Mouse (Mus musculus) 416B (cell line): ENCODE results near the gene Cela1.

Source experiments
- DNase-seq: peaks from one replicate; pipeline ENCODE4 v3.0.0; 2011; ENCODE audit warnings: low read depth

The Cela1 gene

DNA sequence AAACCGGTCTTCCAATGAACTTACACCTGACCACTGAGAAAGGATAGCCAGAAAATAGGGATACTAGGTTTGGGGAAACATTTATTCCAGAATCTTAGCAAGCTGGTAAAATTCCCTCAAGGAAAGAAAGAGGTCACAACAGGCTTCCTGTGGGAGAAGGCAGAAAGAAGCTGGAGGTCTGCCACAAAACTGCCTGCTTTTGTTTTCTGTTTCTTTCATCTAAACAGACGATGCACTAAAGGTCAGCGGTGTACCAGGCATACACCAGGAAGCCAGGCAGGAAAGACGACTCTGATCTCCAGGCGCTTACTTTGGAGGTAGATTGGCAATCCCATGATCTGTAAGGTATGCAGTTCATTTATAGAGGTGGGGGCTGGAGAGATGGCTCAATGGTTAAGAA, 16.9 kb downstream of the Cela1 start:
- DNase-seq, result no peak

DNA sequence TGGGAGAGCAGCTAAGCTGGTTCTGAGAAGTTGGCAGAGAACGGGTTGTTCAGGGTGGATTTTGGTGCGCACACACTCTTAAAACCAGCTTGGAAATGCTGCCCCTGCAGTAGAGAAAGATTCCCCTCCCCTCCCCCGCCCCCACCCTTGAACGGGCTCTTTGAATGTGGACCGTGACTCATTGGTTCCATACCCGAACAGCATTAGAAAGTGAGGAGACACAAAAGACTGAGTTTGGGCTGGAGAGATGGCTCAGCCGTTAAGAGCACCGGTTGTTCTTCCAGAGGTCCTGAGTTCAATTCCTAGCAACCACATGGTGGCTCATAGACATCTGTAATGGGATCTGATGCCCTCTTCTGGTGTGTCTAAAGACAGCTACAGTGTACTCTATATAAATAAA, 17.7 kb downstream of the Cela1 start:
- peak; percentile 82 for DNase-seq

DNA sequence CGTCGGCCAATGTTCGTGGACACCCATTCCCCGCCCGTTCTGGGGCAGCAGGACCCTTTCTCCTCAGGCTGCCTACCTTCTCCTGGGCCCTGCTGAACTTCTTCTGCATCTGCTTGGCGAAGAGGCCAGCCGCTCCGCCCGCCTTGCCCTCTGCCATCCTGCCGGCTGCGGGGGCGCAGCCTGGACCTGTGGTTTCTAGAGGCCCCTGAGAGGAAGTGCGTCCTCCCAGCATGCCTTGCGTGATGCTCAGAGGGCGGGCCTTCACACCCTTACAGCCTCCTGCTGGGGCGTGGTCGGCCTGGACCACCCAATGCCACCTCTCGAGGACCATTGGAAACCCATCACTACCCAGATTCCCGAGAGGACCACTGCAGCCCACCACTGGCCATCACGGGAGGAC, 18.4 kb downstream of the Cela1 start, which contains the start of gene Bin2:
TSS of gene Bin2 (minus strand) at position 217 of the 400 bp plus-strand sequence.
- peak; percentile 93 for DNase-seq

DNA sequence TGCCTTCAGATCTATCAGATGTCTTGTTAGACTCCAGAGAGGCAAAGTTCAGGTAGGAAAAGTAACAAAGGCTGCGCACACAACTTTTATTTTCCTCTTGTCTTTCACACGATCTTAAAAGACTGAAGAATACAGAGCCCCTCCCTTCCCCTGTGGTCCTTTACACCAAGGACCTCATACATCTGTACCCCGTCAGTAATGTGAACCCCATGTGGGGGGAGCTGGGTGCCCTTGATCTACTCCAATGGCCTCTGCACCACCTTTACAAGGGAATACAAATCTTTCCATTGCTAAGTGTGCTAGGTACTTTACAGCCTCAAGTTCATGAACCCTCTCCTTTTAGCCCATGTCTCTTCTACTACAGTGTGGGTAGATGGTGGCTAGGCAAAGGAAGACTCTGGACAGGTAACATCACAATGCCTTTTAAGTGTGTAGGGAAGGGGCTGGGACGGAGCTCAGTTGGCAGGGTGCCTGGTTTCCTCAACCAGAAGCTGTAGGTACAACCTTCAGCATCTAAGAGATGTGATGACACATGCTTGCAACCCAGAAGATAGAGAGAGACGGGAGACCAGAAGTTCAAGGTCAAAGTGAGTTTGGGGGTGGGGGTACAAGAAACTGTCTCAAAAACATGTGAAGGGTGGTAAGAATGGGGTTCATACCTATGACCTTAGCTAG, 19.7 kb downstream of the Cela1 start:
- DNase-seq, result peak; percentile 59

DNA sequence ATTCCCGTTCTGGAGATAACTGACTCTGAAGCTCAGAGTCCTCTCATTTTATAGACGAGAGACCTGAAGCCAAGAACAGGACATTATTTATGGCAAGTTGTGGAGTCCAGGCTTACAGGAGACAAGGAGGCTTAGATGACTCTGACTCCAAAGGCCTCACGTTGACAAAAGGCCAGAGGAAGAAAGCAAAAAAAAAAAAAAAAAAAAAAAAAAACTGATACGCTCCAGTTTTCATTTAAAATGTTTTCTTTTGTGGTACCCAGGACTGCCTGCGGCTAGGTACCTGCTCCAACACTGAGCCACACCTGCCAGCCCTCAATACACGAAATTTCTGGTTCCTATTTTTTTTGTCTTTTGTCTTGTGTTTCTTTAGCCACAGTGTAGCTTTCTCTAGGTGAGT, 20.3 kb downstream of the Cela1 start:
- no peak for DNase-seq

DNA sequence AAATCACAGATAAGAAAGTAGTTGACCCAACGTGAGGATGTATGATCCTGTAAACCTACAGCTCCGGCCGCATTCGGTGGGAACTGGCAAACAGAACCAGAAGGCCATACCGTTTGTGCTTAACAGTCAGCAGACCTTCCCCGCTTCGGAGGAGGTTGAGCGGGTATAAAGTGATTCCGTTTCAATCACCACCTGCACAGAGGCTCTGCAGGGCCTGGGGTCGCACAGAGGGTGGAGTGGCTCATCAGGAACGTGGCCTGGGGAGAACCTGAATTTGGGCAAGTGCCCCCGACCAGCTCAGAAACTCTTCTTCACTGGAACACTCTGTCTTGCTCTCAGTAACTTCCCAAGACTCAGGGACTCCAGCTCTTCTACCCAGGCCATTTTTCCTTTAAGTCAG, 20.9 kb downstream of the Cela1 start:
- no peak for DNase-seq

DNA sequence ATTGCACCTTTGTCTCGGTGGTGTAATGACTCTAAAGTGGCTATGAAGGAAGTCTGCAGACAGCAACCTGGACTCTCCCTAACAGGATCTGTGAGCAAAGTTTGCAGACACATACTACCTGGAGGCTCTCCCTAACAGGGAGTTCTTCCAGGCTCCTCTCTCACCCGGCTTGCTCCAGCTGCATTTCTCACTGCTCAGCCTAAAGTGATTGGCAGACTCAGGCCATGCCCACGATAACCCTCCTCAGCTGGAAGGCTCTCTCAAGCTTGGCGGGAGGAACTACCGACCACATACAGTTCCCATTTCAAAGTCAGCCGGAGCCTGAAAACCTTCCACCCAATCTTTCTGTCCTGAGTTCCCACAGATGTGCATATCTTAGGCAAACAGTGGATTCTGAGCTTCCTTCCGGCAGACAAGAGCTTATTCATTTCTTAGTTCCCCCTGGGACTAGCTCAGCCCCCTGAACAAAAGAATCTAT, 21.5 kb downstream of the Cela1 start:
- peak; percentile 93 for DNase-seq

DNA sequence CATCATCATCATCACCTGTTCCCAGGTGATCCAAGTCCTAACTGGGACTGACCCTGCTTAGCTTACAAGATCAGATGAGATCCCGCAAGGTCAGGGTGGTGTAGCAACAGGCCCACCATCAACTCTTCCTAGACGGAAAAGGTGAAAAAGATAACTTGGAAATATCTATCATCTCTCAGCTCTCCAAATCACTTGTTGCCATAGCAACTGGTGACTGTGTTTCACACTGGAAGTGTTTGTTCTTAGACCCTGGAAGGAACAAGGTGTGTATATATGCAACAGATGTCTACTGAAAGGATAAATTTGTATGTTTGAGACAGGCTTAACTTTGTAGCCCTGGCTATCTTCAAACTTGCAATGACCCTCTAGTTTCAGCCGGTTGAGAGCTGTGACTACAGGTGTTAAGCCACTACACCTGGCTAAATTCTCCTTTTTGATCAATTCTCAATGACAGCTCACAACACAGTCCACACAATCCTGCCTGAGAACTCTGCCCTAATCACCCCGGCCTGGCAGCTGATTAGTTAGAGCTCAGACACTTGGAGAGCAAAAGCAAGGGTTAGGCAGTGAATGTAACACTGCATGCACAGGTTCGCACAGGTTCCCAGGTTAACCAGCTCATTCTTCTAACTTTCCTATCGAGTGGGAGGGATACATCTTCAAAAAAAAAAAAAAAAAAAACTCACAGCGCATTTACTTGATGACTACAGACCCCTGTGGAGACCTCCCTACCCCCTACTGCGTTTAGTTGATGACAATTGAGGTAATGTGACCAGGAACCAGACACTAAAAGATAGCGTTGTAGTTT, 22.1 kb downstream of the Cela1 start:
- peak; percentile 46 for DNase-seq

DNA sequence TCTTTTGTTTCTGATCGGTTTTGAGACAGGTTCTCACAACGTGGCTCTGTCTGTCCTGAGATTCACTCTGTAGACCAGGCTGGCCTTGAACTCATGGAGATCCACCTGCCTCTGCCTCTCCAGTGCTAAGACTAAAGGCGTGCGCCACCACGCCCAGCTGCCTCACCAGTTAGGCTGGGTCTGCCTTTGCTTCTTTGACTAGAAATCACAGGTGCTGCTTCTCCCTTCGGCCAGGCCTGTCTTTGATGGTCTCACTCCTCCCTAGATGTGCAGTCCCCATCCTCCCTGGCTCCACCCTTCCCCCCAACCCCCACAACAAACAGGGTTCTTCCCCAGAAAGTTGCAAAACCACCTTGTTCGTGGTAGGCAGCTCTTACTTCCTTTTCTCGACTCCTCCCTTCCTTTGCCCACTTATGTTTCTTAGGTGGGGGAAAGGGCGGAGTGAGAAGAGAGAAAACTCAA, 22.9 kb downstream of the Cela1 start:
- peak; percentile 87 for DNase-seq

DNA sequence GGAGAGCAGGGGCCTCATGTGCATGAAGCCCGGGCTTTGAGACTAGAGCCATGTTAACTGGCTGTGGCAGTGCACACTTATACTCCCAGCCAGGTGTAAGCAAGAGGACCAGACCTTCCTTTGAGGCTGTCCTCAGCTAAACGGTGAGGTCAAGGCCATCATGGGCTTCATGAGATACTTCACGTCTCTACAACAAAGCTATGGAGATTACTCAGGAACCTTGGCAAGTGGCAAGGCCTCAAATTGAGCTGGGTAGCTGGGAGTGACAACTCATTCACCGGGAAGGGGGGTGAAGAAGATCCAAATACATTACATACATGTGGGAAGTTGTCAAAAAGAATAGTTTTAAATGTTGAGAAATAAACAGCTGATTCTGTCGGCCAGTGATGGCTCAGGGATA, 26.9 kb downstream of the Cela1 start:
- DNase-seq, result no peak

DNA sequence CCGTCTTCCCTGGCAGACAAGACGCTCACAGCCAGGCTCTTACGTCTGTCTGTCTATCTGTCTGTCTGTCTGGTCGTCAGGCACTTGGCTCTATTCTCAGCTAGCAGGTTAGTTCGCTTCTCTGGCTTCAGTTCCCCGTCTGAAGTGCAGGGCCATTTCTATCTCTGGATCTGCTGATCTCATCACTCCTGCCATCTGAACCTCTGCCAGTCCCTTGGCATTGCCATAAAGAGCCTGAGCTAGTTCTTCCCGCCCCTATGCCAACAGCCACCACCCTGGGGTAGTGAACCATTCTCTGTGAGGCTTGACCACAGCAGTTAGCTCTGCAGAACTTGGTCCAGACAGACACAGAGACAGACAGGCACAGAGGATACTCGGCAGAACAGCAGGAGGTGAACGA, 27.4 kb downstream of the Cela1 start:
- no peak for DNase-seq

DNA sequence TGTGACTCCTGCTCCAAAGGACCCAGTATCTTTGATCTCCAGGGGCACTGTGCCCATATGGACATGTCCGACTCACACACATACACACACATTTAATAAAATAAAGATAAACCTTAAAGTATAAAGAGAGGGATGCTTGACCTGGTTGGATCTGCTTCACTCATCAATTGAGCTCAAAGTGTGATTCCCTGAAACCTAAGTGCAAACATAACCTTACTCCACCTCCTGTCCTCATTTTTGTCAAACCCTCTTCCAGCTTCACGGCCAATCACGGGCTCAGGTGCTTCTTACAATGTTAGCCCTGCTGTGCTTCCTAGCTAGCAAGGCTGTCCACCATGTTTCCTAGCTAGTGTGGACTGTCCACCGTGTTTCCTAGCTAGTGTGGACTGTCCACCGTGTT, 32.5 kb downstream of the Cela1 start:
- DNase-seq, result no peak

DNA sequence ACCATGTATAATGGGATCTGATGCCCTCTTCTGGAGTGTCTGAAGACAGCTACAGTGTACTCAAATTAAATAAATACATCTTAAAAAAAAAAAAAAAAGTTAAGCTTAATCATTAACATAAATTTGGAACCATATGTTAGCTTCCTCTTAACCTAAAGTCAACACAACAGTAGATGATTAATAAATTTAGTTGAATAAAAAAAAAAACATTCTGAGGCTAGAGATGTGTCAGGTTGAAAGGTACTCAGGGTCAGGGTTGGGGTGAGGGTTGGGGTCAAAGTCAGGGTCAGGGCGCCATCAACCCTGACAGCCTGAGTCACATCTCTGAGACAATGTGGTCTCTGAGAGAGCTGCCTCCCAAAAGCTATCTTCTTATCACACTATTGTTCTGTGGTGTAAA, 33.5 kb downstream of the Cela1 start:
- DNase-seq, result no peak

DNA sequence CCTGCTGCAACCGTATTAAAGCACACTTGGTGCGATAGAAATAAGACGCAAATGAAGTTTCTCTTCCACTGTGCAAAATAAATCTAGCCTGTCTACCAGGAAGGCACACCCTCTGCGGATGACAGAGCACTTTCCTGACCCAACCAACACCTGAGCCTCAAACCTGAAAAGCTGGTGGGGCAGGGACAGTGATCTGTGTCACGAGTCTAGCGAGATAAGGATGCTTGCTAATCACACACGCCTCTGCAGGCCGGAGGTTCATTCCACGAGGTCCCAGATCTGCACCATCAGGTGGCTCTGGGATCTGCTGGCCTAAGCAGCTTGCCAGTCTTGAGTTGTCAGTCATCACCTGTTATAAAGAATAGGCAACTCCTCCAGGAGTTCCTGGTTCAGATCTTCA, 36.1 kb downstream of the Cela1 start:
- DNase-seq, result no peak

DNA sequence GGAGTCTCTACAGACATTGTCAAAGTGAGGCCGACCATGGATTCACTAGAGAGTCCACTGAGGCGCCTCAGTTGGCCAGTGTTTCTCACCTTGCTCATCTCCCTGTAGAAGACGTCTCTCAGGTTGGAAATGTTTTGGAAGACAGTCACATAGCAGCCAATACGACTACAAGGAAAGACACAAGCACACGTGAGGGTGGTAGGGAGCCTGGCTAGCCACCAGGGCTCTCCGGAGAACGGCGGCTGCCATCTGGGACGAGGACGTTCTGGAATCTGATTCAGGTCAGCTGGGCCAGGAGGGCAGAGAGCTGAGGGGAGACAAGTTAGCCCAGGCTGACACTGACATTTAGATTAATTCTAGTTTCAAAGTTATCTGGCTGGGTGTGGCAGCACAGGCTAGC, 37.6 kb downstream of the Cela1 start:
- no peak for DNase-seq

DNA sequence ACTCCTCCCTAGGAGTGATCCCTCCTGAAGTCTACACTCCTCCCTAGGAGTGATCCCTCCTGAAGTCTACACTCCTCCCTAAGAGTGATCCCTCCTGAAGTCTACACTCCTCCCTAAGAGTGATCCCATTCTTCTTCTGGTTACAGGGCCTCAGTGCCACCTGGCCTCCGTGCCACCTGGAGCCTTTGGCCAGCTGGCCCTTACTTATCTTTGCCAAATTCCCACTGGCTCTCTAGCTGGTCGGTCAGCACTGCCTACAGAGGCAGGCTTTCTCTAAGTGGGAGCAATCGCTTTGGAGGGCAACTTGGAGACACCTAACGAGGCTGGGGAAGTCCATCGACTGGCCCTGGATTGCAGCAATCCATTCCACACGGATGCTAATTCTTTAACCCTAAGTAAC, 41.6 kb downstream of the Cela1 start:
- no peak for DNase-seq

DNA sequence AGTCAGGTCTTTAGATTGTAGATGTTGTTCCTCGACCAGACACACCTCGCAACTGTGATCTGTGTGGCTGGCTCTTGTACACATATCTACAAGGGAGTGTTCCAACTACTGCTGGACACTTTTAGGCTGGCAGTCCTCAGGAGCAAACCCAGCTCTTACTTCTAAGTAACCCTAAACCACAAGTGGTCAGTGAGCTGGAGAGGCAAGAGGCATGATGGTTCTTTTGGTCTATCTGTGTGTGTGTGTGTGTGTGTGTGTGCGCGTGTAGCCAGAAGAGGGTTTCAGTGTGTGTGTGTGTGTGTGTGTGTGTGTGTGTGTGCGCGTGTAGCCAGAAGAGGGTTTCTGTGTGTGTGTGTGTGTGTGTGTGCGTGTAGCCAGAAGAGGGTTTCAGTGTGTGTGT, 45.3 kb downstream of the Cela1 start:
- peak; percentile 70 for DNase-seq

DNA sequence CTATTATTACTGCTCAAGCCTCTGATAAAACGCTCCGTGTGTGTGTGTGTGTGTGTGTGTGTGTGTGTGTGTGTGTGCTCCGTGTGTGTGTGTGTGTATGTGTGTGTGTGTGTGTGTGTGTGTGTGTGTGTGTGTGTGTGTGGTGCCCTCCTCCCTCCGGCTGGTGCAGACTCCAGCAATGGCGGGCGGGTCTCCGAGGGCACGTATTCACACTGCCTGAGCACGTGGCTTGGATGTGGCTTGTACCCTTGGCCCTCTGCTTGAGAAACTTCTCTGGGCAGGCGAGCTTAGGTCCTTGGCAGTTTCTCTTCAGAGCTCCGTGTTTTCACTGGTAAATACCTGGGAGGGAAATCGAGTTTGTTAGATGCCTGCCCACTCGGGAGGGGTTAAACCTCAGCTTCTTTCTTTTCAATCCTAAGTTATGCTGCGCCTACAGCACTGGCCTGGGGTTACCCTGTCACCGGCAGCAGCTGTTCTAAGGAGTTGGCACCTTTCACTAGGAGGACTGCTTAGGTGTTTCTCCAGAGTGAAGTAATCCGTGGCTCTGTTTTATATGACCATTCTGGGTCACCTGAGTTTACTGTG, 46.4 kb downstream of the Cela1 start:
- no peak for DNase-seq

DNA sequence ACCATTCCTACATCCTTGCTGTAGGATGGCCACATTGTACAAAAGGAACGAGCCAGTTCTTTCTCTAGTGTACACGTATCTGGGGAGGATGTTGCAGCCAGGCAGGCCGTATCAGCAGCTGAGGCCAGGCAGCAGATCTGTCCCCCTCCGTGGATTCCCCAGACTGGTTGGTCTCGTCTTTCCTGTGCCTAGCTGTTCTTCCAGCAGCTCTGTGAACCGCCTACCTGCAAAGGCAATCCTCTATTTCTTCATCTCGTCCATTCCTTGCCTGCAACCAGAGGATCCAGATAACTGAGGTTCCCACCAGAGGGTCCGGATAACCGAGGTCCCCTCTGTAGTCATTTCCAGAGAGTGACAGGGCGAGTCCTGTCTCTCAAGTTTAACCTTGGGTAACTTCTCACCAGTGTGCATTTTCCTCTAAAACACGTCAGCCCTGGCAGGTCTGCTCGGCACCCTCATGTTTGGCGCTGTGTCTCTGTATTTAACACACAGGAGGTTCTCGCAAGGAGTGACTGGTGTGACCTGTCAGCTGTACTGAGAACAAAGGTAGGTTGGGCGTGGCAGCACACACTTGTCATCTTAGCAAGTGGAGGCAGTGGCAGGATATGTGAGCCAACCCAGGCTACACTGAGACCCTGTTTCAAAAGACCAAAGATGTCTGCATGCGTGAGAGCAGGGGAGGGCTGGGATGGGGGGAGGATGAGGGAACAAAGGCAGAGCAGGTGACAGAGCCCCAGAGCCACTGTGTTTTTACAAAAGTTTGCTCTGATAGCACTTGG, 47.6 kb downstream of the Cela1 start:
- no peak for DNase-seq

DNA sequence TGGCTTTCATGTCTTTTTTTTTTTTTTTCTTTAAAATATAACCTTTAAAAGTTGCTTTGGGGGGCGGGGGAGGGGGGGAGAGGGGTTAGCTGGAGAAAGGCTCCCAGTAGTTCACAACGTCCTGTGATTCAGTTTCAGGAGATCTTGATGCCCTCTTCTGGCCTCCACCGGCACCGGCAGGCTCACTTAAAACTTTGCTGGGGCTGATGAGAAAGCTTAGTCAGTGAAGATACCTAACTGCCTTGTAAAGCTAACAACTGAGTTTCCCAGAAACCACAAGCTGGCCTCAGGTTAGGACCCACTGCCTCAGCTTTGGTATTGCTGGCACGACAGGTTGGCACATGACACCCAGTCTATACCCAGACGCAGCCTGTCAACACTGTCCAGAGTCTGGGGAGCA, 50.1 kb downstream of the Cela1 start:
- peak; percentile 64 for DNase-seq

DNA sequence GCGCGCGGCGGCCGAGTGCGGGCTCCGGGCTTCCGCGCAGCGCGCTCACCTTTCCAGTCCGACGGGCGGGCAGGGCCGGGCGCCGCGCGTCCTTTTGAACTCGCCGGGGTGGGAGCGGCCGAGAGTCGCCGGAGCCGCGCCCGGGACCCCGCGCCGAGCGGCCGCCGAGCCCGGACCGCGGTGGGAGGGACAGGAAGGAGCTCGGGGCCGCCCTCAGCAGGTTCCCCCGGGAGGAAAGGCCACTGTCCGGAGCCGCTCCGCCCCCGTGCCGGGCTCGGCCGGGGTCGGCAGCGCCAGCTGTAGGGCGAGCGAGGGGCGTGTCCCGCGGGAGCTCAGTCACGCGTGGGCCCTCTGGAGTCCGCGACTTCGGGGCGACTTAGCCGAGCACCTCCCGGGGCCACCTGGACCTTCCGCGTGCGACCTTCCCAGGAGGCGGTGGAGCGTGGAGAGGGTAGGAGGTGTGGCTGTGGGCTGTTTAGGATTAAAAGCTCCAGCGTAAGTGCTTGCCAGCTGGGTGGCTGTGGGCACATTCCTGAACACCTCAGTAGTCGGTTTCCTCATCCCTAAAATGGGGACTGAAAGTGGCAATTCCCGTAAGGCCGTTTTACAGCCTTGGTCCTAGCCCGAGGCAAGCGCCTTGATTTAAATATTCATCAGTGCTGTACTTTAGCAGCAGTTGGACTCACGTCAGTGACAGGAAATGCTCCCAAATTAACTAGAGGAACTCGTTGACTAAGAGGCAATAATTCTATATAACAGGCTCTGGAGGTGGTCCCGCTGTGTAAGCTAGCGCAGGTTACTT, 50.8 kb downstream of the Cela1 start, which contains the start of gene Smagp:
TSS of gene Smagp (minus strand) at position 241 of the 802 bp plus-strand sequence.
- no peak for DNase-seq
